Mouse (Mus musculus) right cerebral cortex, postnatal 4 days (tissue): ENCODE measurements around the gene Map10.

Experiments used
- DNase-seq: peaks from one replicate; pipeline ENCODE4 v3.0.0-alpha.2; 2022

Map10 gene

DNA sequence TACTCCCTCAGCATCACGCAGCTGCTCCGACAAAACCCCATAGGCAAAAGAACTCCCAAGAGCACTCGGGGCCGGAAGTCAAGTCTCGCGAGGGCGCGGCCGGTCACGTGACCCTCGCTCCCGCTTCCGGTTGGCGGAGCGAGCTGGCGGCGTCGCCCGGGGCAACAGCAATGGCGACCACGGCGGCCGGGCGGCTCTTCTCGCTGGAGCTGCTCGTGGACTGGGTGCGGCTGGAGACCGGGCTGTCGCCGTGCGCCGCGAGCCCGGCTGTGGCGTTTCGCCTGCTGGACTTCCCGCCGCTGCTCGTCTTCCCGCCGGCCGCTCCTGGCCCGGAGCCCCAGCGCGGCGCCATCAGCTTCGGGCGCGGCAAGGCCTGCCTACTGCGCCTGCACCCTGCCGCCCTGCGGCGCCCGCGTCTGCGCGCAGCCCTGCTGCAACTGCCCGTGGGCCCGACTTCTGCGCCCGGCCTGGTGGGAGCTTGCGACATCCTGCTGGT is at the start of gene Map10:
Map10 (plus strand) TSS at position 119 of the 496 bp plus-strand sequence.
- peak; percentile 95 for DNase-seq

GRCm38 (mm10) chr8:125620301-125620700 is 49.3 kb upstream of the Map10 start:
- DNase-seq, result no peak

- DNase-seq, result no peak
Observed at GRCm38 (mm10) chr8:125624287-125624686, 45.3 kb upstream of the Map10 start.

- no peak for DNase-seq
Observed at GRCm38 (mm10) chr8:125626381-125626780, 43.2 kb upstream of the Map10 start.

GRCm38 (mm10) chr8:125628834-125629233 is 40.8 kb upstream of the Map10 start:
- DNase-seq, result no peak

DNA sequence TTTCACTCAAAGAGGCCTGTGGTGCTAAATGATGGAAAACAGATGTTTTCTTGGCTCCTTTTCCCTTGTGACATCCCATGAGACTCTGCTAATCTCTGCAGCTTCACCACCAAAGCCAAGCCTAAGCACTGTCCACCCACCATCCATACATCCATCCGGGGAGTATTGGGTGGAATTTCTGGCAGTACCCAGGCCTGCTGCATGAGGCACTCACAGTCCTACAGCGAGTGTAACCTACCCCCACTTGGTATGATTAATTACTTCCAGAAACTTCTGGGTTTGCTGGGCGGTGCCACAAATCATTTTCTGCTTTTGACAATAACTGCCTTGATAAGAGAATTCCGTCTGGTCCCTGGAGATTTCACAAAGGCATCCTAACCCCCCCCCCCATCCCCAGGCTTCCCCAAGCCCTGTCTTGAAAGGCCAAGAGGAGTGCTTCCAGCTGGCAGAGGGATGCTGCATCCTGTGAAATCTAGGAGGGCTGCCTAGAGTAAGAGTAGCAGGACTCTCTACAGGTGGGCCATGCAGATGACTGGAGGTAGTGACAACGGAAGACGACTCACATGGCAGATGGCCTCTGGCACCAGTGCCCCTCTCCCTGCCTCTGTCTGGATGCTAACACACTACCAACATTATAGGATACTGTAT is 31.1 kb upstream of the Map10 start:
- DNase-seq, result no peak

GRCm38 (mm10) chr8:125639631-125640030 is 30.0 kb upstream of the Map10 start:
- DNase-seq, result no peak

DNA sequence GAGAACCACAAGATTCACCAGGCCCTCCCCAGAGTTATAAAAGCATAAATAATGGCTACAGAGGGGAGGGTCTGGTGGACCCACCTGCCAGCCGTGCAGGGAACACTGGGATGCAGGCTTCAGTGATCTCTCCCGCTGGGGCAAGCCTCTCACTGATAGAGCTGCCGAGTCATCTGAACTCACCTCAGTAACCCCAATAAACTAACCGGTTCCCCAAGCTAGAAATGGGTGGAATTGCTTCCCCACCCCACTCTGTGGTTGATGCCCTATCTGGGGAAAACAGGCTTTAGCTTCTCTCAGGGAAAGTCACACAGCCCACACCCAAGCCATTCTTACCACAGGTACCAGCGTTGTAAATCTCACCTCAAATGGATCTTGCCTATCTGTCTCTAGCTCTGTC is 28.9 kb upstream of the Map10 start:
- no peak for DNase-seq

- DNase-seq, result peak; percentile 44
Observed at GRCm38 (mm10) chr8:125641808-125642207, 27.8 kb upstream of the Map10 start.

- DNase-seq, result no peak
Observed at GRCm38 (mm10) chr8:125645757-125646478, 23.7 kb upstream of the Map10 start.

GRCm38 (mm10) chr8:125649447-125649846 is 20.2 kb upstream of the Map10 start:
- no peak for DNase-seq

DNA sequence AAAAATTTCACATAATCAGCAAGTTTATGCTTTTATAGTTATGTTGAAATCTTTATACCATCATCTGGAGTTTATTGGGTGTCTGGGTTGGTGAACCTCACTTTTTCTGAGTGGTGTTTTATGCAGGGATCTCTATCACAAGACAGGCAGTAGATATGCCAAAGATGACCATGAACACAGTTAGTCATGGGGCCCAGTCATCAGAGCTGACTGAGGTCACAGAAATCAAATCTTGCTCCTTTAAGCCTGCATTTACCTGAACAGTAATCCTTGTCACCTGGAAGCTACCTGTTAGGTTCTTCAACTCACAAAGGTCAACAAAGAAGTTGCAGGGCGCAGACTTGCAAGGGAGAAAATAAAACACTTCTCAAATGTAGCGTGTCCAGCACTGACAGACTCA is 14.8 kb upstream of the Map10 start:
- no peak for DNase-seq

GRCm38 (mm10) chr8:125658508-125658907 is 11.1 kb upstream of the Map10 start:
- DNase-seq, result no peak

- no peak for DNase-seq
Observed at GRCm38 (mm10) chr8:125658926-125659325, 10.7 kb upstream of the Map10 start.

- DNase-seq, result no peak
Observed at GRCm38 (mm10) chr8:125660397-125660796, 9.2 kb upstream of the Map10 start.

DNA sequence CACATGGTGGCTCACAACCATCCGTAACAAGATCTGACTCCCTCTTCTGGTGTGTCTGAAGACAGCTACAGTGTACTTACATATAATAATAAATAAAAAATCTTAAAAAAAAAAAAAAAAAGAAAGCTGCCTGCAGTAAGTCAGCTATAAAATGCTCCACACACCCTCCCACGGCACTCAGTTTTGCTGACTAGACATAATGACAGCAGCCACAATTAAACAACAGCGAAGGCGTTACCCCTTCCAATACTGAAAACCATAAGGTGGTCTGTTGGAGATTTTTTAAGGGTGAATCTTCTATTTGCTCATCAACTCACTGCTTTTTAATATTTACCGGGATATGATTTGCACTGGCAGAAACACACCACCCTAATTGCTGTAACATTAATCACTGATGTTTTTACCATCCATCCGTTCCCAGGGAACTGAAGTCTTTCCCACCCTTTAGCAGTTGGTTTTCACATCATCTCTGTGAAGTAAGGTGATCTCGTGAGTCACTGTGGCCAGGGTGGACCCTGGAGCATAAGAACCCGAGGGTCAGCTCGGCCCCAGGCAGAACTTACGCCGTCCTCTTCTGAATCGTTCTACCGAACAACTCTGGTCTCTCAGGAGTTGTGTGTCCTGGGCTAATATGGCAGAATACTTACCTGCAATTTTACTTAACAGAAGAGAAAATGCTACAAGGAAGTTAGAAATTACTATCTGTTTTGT is 7.5 kb upstream of the Map10 start:
- no peak for DNase-seq

- DNase-seq, result no peak
Observed at GRCm38 (mm10) chr8:125662669-125663048, 7.0 kb upstream of the Map10 start.

DNA sequence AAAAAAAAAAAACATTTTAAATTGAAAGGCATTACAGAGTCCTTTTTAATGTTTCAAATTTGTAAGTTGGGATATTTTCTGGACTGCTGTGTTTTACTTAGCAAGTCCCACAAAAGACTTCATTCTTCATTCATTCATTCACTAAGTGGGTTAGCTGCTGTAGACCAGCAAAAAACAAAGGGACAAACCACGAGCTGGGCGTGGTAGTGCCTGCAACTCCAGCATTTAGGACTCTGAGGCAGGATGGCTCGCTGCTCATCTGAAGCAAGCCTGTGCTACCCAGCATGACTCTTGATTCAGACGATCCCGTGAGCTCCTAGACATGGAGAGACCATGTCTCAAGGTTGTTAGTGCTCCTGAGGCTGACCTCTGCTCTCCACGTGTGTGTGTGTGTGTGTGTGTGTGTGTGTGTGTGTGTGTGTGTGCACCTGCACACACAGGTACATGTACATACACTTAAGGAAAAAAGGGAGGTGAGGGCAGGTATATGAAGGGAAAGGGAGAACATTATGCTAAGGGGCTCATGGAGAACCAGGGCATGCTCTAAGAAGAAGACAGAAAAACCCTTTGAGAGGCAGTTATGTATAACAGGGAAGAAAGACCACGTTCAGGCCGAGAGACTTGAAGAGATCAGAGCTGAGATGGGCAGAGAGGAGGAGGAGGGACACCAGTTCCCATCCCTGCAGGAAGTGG is 4.3 kb upstream of the Map10 start:
- no peak for DNase-seq

DNA sequence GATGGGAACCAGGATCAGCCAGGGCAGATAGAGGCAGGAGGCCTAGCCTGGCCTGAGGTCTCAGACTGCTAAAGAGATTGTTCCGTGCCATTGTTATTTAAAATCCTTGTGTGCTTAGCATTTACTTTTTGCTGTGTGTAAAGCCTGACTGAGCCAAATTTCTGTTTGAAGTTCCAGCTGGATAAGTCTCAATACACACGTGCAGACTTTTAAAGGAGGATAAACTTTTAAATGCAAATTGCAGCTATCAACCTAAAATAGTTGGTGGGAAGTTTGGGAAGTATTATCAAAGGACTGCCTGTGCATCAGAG is 3.8 kb upstream of the Map10 start:
- DNase-seq, result no peak

DNA sequence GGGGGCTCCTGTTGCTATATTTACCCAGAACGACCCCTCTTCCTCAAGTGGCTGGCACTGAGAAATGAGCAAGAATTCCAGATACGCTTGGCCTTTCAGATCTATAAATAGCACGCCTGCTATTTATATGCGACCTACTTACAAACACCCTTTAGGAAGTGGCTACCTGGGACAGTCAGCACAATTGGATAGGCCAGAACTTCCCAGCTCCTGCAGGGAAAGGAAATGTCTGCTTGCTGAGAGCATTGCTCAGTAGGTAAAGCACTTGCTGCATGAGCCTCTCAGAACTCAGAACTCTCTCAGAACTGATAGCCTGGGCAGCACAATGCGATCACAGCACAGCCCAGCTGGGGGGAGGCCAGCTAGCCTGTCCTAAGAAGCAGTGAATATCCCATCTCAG is 3.4 kb upstream of the Map10 start:
- no peak for DNase-seq

GRCm38 (mm10) chr8:125667248-125667647 is 2.4 kb upstream of the Map10 start:
- DNase-seq, result no peak

GRCm38 (mm10) chr8:125669159-125669699 is 389 bp upstream of the Map10 start:
- DNase-seq, result no peak

DNA sequence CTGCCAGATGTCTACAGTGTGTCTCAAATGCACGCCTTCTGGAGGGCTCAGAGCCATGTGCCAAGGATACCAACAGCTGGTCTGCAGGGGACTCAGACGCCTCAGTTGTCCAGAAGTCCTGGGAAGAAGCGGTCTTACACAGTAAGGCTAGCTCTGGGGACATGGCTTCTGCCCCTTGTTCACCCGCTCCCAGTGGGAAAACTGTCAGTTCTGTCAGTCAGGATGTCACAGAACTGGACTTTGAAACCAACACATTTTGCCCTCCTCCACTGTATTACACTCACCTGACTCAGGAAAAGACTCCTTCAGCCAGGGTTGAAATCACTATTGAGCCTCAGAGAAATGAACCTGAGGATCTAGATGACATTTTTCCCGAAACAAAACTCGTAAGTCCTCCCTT is 802 bp downstream of the Map10 start:
- no peak for DNase-seq
